Mouse (Mus musculus) activated CD4-positive, CD25-positive, alpha-beta regulatory T cell, adult 9 weeks (primary cell): ENCODE measurements around the gene Ermn. TPM values are rescaled to one million over a fixed set of nuclear protein-coding genes. Genes with fewer than 3 reads are reported as not detected.

Source experiments
- polyA plus RNA-seq: library from polyadenylated mRNA; unstranded; fragments of 100-300 nt; shearing (Covaris generic); gene quantifications from one replicate; pipeline ENCODE4 v1.2.1, GENCODE M21; 2017

The Ermn gene
- 0.51 TPM for polyA plus RNA-seq

GRCm38 (mm10) chr2:58052821-58053581 is at the start of gene Ermn:
TSS of gene Ermn (minus strand) at chr2:58052864.

DNA sequence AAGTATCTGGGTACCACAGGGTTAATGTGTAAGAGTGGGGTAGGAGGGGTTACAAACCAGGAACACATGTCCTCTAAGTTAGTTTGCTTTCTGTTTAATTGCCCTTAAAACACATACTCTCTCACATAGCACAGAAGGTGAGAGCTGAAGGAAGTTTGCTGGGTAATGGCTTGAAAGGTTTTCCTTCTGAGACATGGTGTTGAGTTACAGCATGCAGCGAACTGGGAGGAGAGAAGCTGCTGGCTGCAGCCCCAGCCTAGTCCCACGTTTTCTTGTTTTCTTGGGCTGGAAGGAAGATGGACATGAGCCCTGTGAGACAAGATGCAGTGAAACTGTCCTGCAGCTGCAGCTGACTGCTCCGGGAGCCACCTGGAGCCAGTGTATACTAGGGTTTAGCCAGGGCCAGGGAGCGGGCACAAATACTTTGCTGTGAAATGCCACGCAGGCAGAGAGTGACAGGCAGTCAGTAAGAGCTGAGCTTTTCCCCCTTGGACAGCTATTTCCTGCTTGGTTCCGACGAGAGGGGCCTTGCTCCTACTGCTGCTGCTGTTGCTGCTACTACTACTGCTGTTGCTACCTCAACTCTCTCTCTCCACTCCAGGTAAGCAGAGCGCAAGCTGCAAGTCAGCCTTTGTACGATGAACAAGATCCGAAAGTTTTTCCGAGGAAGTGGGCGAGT is 54.8 kb downstream of the Ermn start, which contains the start of gene Galnt5:
Gene Galnt5, plus strand, starts transcription at position 133 of the 679 bp plus-strand sequence.

Other genes with a start within 250 kb of the Ermn start
- gene Galnt5, start 55.0 kb downstream of the Ermn start, polyA plus RNA-seq, result not detected
- gene Cytip, start 142.7 kb upstream of the Ermn start, polyA plus RNA-seq, result 523 TPM